Mouse (Mus musculus) stomach, embryonic 14.5 days (tissue): Measurements from ENCODE around the gene Dcun1d4. TPM values are rescaled to one million over a fixed set of nuclear protein-coding genes. Genes with fewer than 3 reads are reported as not detected.

Experiments used
- ATAC-seq: fragments of 200-750 bp; cut with Nextera tagmentation; 2 replicates; pipeline ENCODE4 v1.8.0; 2017; ENCODE audit warnings: low read depth, moderate TSS enrichment; ENCODE audit not compliant: insufficient number of reproducible peaks, insufficient read depth, low FRiP score
- H3K27ac ChIP-seq: fragments of 300-500 bp; sonication (generic); 2 replicates; pipeline ENCODE4 v1.5.1; 2014; ENCODE audit warnings: mild to moderate bottlenecking, low read length, moderate library complexity, mixed read lengths
- H3K27me3 ChIP-seq: fragments of 300-500 bp; sonication (generic); 2 replicates; pipeline ENCODE4 v1.6.1; 2014; ENCODE audit warnings: low read length, control low read depth, mixed read lengths; ENCODE audit not compliant: control insufficient read depth, insufficient read depth
- H3K36me3 ChIP-seq: fragments of 300-500 bp; sonication (generic); 2 replicates; pipeline ENCODE4 v1.6.1; 2014; ENCODE audit warnings: mild to moderate bottlenecking, control low read depth, low read length, moderate library complexity, mixed read lengths; ENCODE audit not compliant: control insufficient read depth, insufficient read depth
- H3K4me1 ChIP-seq: fragments of 300-500 bp; sonication (generic); 2 replicates; pipeline ENCODE4 v1.6.1; 2014; ENCODE audit warnings: low read length, control low read depth, mixed read lengths; ENCODE audit not compliant: control insufficient read depth, insufficient read depth
- H3K4me2 ChIP-seq: fragments of 300-500 bp; sonication (generic); replicated peaks from 2 replicates; pipeline ENCODE4 v1.6.1; 2014; ENCODE audit warnings: low read depth, low read length, control low read depth
- H3K4me3 ChIP-seq: fragments of 300-500 bp; sonication (generic); 2 replicates; pipeline ENCODE4 v1.5.1; 2014; ENCODE audit warnings: low read depth, low read length, control low read depth
- H3K9ac ChIP-seq: fragments of 300-500 bp; sonication (generic); replicated peaks from 2 replicates; pipeline ENCODE4 v1.6.1; 2014; ENCODE audit warnings: low read depth, mild to moderate bottlenecking, control low read depth, low read length, moderate library complexity, mixed read lengths
- H3K9me3 ChIP-seq: fragments of 300-500 bp; sonication (generic); 2 replicates; pipeline ENCODE4 v1.6.1; 2016; ENCODE audit warnings: low read depth, low read length, control low read depth; ENCODE audit not compliant: control insufficient read depth
- WGBS: fragments of 180-500 bp; shearing (Covaris S2); extraction: QIAGEN DNeasy Blood & Tissue Kit; methylation state at CpG from one replicate; pipeline ENCODE4 v1.1.7; 2014; 5-methylcytosine and 5-hydroxymethylcytosine counted together
- polyA plus RNA-seq: library from polyadenylated mRNA; unstranded; fragments of >200 nt; fragmentation: Nextera tagmentation; extraction: Ambion mirVana; gene quantifications from 2 replicates; pipeline ENCODE4 v1.2.1, GENCODE M21; 2014

The Dcun1d4 gene
- polyA plus RNA-seq, 1 experiment from 2014 or later: 33.3 TPM

DNA sequence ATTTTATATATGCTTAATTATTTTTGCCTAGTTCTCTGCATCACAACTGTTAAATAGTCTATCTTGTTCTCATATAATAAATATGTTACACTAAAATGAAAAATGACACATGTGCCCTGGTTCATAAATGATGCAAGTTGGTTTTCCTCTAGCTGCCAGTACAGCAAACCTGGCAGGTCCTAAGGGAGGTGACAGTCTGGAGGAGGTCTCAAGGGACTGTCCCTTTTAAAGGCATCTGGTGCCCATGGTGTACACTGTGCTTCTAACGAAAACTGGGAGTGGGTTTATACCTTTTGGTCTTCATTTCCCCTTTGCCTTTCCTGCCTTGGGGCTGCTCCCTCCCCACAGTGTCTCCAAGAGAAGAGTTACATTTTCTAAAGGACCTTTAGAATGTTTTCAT, 51.4 kb downstream of the Dcun1d4 start:
- ATAC-seq: no peak
- no peak overlapping the region for H3K9ac ChIP-seq
- H3K27ac ChIP-seq: no peak overlapping the region
- no peaks in the 10 kb centered on the region for H3K4me1 ChIP-seq
- WGBS: 85% methylated on average over 1 of the region's 1 CpGs
- H3K4me3 ChIP-seq: no peak overlapping the region
- peaks cover 16% of the 10 kb centered on the region; the same call in 1 of the 2 replicates for H3K36me3 ChIP-seq
- no peaks in the 10 kb centered on the region for H3K9me3 ChIP-seq
- no peak overlapping the region for H3K4me2 ChIP-seq
- H3K27me3 ChIP-seq: no peaks in the 10 kb centered on the region

DNA sequence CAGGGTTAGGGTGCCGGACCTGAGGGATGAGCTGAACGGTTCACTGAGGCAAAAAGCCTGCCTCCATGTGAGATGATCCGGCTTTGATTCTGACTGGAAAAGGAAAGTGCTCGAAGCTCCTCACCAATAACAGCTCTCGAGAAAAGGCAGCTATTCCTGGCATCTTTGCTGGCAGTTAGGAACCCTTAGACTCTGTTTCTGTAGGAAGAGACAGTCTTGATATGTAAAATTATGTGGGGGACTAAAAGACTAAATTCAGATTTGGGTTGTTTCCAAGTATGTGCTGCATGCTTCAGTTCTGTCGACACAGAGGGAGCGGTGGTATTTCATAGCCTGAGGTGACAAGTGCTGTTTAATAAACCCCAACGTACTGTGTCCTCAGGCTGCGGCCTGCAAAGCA, 52.1 kb downstream of the Dcun1d4 start:
- H3K4me1 ChIP-seq: no peaks in the 10 kb centered on the region
- H3K4me3 ChIP-seq: no peak overlapping the region
- no peak overlapping the region for H3K4me2 ChIP-seq
- no peaks in the 10 kb centered on the region for H3K9me3 ChIP-seq
- ATAC-seq: no peak
- peaks cover 16% of the 10 kb centered on the region; the same call in 1 of the 2 replicates for H3K36me3 ChIP-seq
- H3K27me3 ChIP-seq: no peaks in the 10 kb centered on the region
- 86% methylated on average over 9 of the region's 9 CpGs for WGBS
- no peak overlapping the region for H3K27ac ChIP-seq
- no peak overlapping the region for H3K9ac ChIP-seq

DNA sequence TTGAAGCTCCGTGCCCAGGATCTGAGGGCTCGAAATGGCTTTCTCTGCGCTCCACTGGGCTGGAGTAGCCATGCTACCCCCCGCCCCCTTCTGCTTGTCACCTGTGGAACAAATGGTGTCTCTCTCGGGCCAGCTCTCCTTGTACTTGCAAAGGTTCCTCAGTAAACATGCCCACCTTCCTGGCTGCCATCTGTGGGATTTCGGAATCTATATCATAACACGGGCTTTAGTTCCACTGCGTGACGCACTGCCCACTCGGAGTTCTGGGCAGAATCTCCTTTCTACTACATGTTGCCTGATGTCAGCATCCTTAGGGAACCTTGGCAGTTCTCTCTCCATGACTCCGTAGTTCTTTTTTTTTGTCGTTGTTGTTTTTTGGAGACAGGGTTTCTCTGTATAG, 56.9 kb downstream of the Dcun1d4 start:
- WGBS: 91% methylated on average over 12 of the region's 12 CpGs
- H3K27me3 ChIP-seq: no peaks in the 10 kb centered on the region
- H3K4me1 ChIP-seq: no peaks in the 10 kb centered on the region
- peaks cover 12% of the 10 kb centered on the region; the same call in 1 of the 2 replicates for H3K36me3 ChIP-seq
- H3K27ac ChIP-seq: no peak overlapping the region
- no peak overlapping the region for H3K4me3 ChIP-seq
- ATAC-seq: no peak
- no peak overlapping the region for H3K4me2 ChIP-seq
- no peaks in the 10 kb centered on the region for H3K9me3 ChIP-seq
- no peak overlapping the region for H3K9ac ChIP-seq

DNA sequence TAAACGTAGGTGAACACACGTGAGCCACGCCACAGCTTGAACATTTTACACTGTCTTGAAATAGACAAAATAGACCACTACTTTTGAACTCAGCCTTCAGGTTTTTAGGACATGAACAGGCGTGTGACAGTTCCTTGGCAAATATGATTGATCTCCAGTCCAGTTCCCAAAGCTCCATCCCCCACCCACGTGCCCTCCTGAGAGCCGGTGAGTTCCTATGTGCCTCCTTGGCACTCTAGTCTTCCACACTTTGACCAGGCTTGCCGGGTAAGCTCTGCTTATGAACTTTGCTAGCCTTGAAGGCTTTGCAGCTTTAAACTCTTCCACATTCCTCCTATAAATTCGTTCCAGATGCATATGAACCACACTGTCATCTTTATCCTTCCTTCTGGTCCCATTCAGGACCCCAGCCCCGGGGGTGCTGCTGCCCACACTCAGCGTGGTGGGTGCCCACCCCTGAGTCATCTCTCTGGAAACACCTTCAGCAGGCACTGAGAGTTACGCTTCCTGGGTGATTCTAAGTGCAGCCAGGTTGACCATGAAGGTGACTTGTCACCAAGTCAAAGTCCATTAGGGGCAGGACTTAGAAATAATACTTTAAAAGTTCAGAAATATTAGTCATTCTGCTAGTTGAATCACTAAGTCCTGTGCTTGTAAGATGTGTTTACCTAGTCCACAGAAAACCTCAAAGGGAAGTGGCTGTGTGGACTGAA, 57.9 kb downstream of the Dcun1d4 start:
- H3K4me1 ChIP-seq: no peaks in the 10 kb centered on the region
- no peaks in the 10 kb centered on the region for H3K27me3 ChIP-seq
- no peak overlapping the region for H3K9ac ChIP-seq
- ATAC-seq: no peak
- WGBS: 81% methylated on average over 11 of the region's 11 CpGs
- H3K4me2 ChIP-seq: no peak overlapping the region
- H3K4me3 ChIP-seq: no peak overlapping the region
- no peak overlapping the region for H3K27ac ChIP-seq
- peaks cover 8% of the 10 kb centered on the region; the same call in 1 of the 2 replicates for H3K36me3 ChIP-seq
- H3K9me3 ChIP-seq: no peaks in the 10 kb centered on the region

DNA sequence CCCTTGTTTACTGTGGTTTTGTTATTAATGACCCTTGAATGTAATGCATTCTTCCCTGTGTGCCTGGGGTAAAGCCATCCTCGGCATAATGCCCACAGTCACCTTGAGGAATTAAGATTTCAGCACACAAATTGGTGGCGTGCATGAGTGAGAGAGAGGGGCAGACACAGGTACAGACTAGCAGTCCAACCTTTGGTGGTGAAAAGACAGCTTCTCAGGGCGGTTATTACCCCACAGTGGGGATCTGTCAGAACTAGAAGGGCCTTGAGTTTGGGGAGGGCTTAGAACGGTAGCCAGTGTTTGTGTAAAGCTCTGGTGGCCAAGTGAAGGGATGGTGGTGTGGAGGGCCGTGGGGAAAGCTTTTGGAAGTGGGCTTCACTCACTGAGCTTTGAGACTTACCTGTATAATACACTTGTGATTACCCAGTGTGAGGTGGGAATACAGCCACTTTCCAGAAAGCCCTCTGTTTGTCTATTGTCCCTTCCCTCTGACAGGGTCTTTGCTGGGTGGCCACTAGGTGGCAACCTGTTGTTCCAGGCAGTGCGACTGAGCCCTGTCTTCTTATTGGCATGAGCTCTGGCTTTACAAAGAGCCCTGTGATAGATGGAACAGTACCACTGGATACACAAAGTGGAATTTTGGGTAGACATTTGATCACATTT, 59.2 kb downstream of the Dcun1d4 start:
- Histone ChIP-seq H3K27ac (no peak overlapping the region), H3K4me1 (no peaks in the 10 kb centered on the region), H3K9me3 (no peaks in the 10 kb centered on the region), H3K36me3 (0 out of 2 replicates have a peak, but pooled peaks cover 8% of the 10 kb centered on the region), H3K27me3 (no peaks in the 10 kb centered on the region), H3K9ac (no peak overlapping the region), H3K4me3 (no peak overlapping the region), H3K4me2 (no peak overlapping the region)
- no peak; the same call in 1 of the 2 replicates for ATAC-seq
- 66% methylated on average over 6 of the region's 6 CpGs for WGBS

DNA sequence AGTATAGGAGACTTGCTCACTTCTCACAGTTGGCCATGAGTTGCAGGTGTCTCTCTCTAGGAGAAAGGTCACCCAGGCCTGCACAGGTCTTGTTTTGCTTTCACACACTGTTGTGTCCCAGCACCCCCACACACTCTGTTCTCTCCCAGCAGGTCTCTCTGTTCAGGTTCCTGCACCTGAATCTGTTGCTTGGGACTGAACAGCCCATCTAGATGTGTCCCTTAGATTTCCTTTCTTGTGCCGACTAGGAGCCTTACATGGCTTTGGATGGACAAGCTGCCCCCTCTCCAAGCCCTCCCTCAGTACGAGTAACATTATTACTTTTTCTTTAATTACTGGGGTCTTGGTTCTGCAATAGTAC, 59.7 kb downstream of the Dcun1d4 start:
- WGBS: 98% methylated on average over 2 of the region's 2 CpGs
- peaks cover 13% of the 10 kb centered on the region for H3K36me3 ChIP-seq
- no peak overlapping the region for H3K4me3 ChIP-seq
- no peak overlapping the region for H3K4me2 ChIP-seq
- no peak overlapping the region for H3K9ac ChIP-seq
- ATAC-seq: no peak
- no peaks in the 10 kb centered on the region for H3K9me3 ChIP-seq
- H3K27ac ChIP-seq: no peak overlapping the region
- H3K4me1 ChIP-seq: no peaks in the 10 kb centered on the region
- no peaks in the 10 kb centered on the region for H3K27me3 ChIP-seq

DNA sequence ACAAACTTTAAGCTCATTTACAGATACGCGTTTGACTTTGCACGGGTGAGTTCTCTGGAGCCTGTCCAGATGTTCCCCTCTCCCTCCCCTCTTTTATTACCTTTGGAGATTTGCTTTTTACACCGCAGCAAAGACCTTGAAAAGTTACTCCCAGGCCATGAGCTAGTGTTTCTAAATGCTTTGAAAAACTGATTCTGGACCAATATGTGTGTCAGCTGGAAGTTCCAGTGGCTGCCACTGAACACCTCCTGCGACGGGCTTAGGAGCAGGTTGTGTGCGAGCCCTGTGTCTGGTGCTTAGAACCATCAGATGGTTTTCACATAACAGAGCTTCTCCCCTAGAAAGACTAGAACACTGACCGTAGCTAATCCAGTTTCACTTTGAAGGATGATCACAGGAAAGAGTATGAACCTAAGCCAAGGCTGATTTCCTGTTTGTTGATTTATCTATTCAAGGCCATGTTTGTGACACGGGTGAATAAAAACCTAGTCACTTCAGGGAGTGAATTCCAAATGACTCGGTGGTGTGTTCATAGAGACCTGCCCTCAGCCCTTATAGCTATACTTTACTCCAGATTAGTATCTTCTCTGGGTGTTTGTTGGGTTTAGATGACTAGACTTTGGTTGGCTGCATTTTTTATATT, 63.4 kb downstream of the Dcun1d4 start:
- no peak overlapping the region for H3K4me3 ChIP-seq
- H3K27me3 ChIP-seq: no peaks in the 10 kb centered on the region
- no peak for ATAC-seq
- H3K4me2 ChIP-seq: no peak overlapping the region
- whole genome bisulfite sequencing: 63% methylated on average over 10 of the region's 10 CpGs
- no peak overlapping the region for H3K27ac ChIP-seq
- no peak overlapping the region for H3K9ac ChIP-seq
- H3K36me3 ChIP-seq: peaks cover 10% of the 10 kb centered on the region
- H3K9me3 ChIP-seq: no peaks in the 10 kb centered on the region
- H3K4me1 ChIP-seq: no peaks in the 10 kb centered on the region

DNA sequence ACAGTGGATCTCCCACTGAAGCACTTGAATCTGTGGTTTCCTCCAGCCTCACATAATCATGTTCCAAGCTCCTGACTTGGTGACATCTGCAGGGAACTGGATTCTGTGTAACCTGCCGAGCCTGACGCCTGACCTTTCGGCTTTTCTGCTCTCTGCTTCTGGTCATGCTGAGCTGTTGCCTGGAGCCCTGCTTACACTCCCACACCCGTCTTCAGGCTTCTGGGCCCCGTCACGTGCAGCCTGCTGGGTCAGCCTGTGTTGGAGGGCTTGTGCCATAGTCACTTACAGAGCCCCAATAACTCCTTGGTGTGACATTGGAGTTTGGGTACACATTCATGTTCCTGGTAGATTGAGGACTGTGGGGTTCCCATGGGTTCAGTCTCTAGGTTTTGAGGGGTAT, 64.8 kb downstream of the Dcun1d4 start:
- H3K27me3 ChIP-seq: no peaks in the 10 kb centered on the region
- H3K4me1 ChIP-seq: no peaks in the 10 kb centered on the region
- H3K9ac ChIP-seq: no peak overlapping the region
- WGBS: 74% methylated on average over 6 of the region's 6 CpGs
- H3K4me2 ChIP-seq: no peak overlapping the region
- no peak overlapping the region for H3K4me3 ChIP-seq
- H3K27ac ChIP-seq: no peak overlapping the region
- no peaks in the 10 kb centered on the region for H3K9me3 ChIP-seq
- no peak for ATAC-seq
- H3K36me3 ChIP-seq: peaks cover 10% of the 10 kb centered on the region
